29 mouse cellular contexts compared by ENCODE assay signal in the genomic region with DNA sequence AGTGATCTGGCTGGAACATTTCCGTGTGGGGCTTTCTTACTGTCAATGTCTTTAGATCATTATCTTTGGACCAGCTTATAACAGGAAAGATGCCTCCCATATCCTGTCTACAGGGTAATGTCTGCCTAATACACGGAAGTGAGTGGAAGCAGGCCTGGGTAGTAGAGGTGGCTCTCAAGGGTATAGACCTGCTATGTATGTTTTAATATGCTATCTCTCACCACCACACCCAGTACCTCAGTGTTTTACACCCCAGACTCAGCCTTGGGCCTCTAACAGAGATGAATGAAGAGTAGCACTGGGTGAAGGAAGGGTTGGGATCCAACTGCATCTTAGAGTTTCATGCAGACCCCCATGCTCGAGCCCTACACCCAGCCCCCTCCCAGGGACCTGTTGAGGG. TPM values are rescaled to one million over a fixed set of nuclear protein-coding genes. Genes with fewer than 3 reads are reported as not detected.
A peak's percentile ranks its signal among the peaks of the same experiment; 100 is the strongest.
DNase-seq lines count a peak whose midpoint lies in the region; ATAC-seq lines count a peak whose summit lies in the region.
"Had no signal": no experiment of that assay in that cellular context is flagged by ENCODE, and none has a peak within 500 bp of the region (broad histone marks: within the 10 kb centered on the region; RNA-seq: fewer than 3 reads in every experiment).

No protein-coding gene starts in this region.

- peak overlapping the region; percentile 28 for H3K4me2 ChIP-seq in liver, embryonic 13.5 days
- H3K4me2 ChIP-seq in liver, embryonic 16.5 days (ENCODE audit: low read depth, low read length): no peak overlapping the region
- H3K4me2 ChIP-seq: embryonic facial prominence, embryonic 12.5 days; embryonic facial prominence, embryonic 15.5 days; heart, embryonic 11.5 days; hindbrain, embryonic 14.5 days had no signal

- 63% methylated on average over 3 of the region's 3 CpGs for WGBS in heart, embryonic 10.5 days
- 36% methylated on average over 3 of the region's 3 CpGs for WGBS in liver, embryonic 13.5 days (ENCODE audit: insufficient replicate concordance)
- WGBS in liver, embryonic 16.5 days (ENCODE audit: insufficient replicate concordance): 34% methylated on average over 3 of the region's 3 CpGs

- peak; percentile 88 for ATAC-seq in liver, embryonic 13.5 days (ENCODE audit: low read depth)
- peak; percentile 67 for ATAC-seq in liver, embryonic 16.5 days (ENCODE audit: low read depth)
- ATAC-seq: forebrain, embryonic 14.5 days; forebrain, postnatal 0 days; hindbrain, postnatal 0 days; Patski had no signal

- H3K4me3 ChIP-seq in heart, embryonic 10.5 days: no peak overlapping the region
- no peak overlapping the region for H3K4me3 ChIP-seq in liver, embryonic 13.5 days (replicated peaks)
- no peak overlapping the region for H3K4me3 ChIP-seq in liver, embryonic 16.5 days (ENCODE audit: low read depth, low read length)
- H3K4me3 ChIP-seq: embryonic facial prominence, embryonic 12.5 days; embryonic facial prominence, embryonic 15.5 days; gastrocnemius, adult 2 months; heart, adult 2 months had no signal

- no peaks in the 10 kb centered on the region for H3K27me3 ChIP-seq in heart, embryonic 10.5 days (ENCODE audit: insufficient read depth, poor library complexity, severe bottlenecking)
- H3K27me3 ChIP-seq in liver, embryonic 13.5 days: no peaks in the 10 kb centered on the region
- no peaks in the 10 kb centered on the region for H3K27me3 ChIP-seq in liver, embryonic 16.5 days (ENCODE audit: control insufficient read depth, insufficient read depth, low read depth, low read length)
- H3K27me3 ChIP-seq: CH12.LX; embryonic facial prominence, embryonic 12.5 days; embryonic facial prominence, embryonic 15.5 days had no signal

- H3K9me3 ChIP-seq in heart, embryonic 10.5 days: no peaks in the 10 kb centered on the region
- peaks cover 8% of the 10 kb centered on the region; the same call in 1 of the 2 replicates for H3K9me3 ChIP-seq in liver, embryonic 13.5 days (replicated peaks)
- peaks cover 6% of the 10 kb centered on the region; the same call in 1 of the 2 replicates for H3K9me3 ChIP-seq in liver, embryonic 16.5 days (replicated peaks; ENCODE audit: control insufficient read depth, low read length)
- H3K9me3 ChIP-seq: embryonic facial prominence, embryonic 12.5 days; embryonic facial prominence, embryonic 15.5 days had no signal

- intact Hi-C loops in heart, postnatal 36 days (cut with DNase I): no loop called here

- H3K9ac ChIP-seq in liver, embryonic 13.5 days: peak overlapping the region; percentile 56
- H3K9ac ChIP-seq in liver, embryonic 16.5 days (ENCODE audit: low read depth, low read length): peak overlapping the region; percentile 19; the same call in 1 of the 2 replicates
- H3K9ac ChIP-seq: embryonic facial prominence, embryonic 12.5 days; embryonic facial prominence, embryonic 15.5 days; forebrain, postnatal 0 days; hindbrain, embryonic 14.5 days had no signal

- H3K4me1 ChIP-seq in heart, embryonic 10.5 days: no peaks in the 10 kb centered on the region
- peaks cover 69% of the 10 kb centered on the region for H3K4me1 ChIP-seq in liver, embryonic 13.5 days (replicated peaks)
- peaks cover 44% of the 10 kb centered on the region for H3K4me1 ChIP-seq in liver, embryonic 16.5 days (ENCODE audit: control insufficient read depth, low read depth, low read length)
- H3K4me1 ChIP-seq: embryonic facial prominence, embryonic 12.5 days had no signal

- peak; percentile 72 for DNase-seq in heart, embryonic 10.5 days (ENCODE audit: low spot score)
- DNase-seq in heart, postnatal 36 days: no peak
- DNase-seq in liver, embryonic 13.5 days: no peak
- DNase-seq in left cerebral cortex, adult 8-10 months (ENCODE audit: low spot score in 2 of 2): no peak
- DNase-seq in embryo, embryonic 10 days (ENCODE audit: low spot score): no peak
- no peak for DNase-seq in ovary, postnatal 10 days (ENCODE audit: low spot score)
- DNase-seq: adrenal gland, postnatal 10 days; adrenal gland, postnatal 36 days; B cell, adult 2 months; cerebellum, adult 18-20 months; cerebellum, adult 9-10 months; cerebellum, postnatal 14 days; forebrain, postnatal 0 days; gastrocnemius, adult 2 months; gastrocnemius, postnatal 14 days; heart, adult 2 months; heart, postnatal 4 days had no signal

- H3K36me3 ChIP-seq in heart, embryonic 10.5 days: no peaks in the 10 kb centered on the region
- H3K36me3 ChIP-seq in liver, embryonic 13.5 days: no peaks in the 10 kb centered on the region
- no peaks in the 10 kb centered on the region for H3K36me3 ChIP-seq in liver, embryonic 16.5 days (ENCODE audit: control insufficient read depth, insufficient read depth)
- H3K36me3 ChIP-seq: embryonic facial prominence, embryonic 12.5 days; embryonic facial prominence, embryonic 15.5 days; G1E had no signal

- H3K27ac ChIP-seq in heart, embryonic 10.5 days: no peak overlapping the region
- peak overlapping the region; percentile 70 for H3K27ac ChIP-seq in liver, embryonic 13.5 days
- H3K27ac ChIP-seq in liver, embryonic 16.5 days (ENCODE audit: low read length): peak overlapping the region; percentile 2; the same call in 1 of the 2 replicates
- H3K27ac ChIP-seq: embryonic facial prominence, embryonic 12.5 days; embryonic facial prominence, embryonic 15.5 days; gastrocnemius, adult 2 months; heart, adult 2 months; hindbrain, embryonic 14.5 days; hindbrain, postnatal 0 days had no signal

RNA-seq across cellular contexts. Expression of a gene that starts 23.3 kb away (rescaled TPM):
- 0.14 and 0.23 TPM in 2 replicates for polyA plus RNA-seq in heart, embryonic 10.5 days (2016; fragmentation: Nextera tagmentation; extraction: Ambion mirVana)
- total RNA-seq in heart, postnatal 36 days (2021): not detected
- polyA plus RNA-seq in liver, embryonic 13.5 days (2015; fragmentation: Nextera tagmentation; extraction: Ambion mirVana): not detected in 2 replicates
- polyA plus RNA-seq in liver, embryonic 16.5 days (2015; fragmentation: Nextera tagmentation; extraction: Ambion mirVana): not detected in 2 replicates
- total RNA-seq in left cerebral cortex, adult 8-10 months (2022): 10 to 100 TPM; 63.1 to 64.6 (median 64.1) TPM
- total RNA-seq: adrenal gland, adult 18-20 months; adrenal gland, postnatal 10 days; adrenal gland, postnatal 36 days; CH12.LX; gastrocnemius, adult 2 months; heart, adult 2 months; heart, postnatal 4 days had no signal
- polyA plus RNA-seq: G1E; heart, postnatal 0 days had no signal
